Mouse (Mus musculus) urinary bladder, postnatal 36 days (tissue): ENCODE measurements around the gene Pik3c2b.

Experiments
- DNase-seq, 2 experiments: peaks; one replicate each; pipeline ENCODE4 v3.0.0; 2022; ENCODE audit warnings: low spot score in 2 of 2, mixed read lengths in 1 of 2

Gene Pik3c2b

DNA sequence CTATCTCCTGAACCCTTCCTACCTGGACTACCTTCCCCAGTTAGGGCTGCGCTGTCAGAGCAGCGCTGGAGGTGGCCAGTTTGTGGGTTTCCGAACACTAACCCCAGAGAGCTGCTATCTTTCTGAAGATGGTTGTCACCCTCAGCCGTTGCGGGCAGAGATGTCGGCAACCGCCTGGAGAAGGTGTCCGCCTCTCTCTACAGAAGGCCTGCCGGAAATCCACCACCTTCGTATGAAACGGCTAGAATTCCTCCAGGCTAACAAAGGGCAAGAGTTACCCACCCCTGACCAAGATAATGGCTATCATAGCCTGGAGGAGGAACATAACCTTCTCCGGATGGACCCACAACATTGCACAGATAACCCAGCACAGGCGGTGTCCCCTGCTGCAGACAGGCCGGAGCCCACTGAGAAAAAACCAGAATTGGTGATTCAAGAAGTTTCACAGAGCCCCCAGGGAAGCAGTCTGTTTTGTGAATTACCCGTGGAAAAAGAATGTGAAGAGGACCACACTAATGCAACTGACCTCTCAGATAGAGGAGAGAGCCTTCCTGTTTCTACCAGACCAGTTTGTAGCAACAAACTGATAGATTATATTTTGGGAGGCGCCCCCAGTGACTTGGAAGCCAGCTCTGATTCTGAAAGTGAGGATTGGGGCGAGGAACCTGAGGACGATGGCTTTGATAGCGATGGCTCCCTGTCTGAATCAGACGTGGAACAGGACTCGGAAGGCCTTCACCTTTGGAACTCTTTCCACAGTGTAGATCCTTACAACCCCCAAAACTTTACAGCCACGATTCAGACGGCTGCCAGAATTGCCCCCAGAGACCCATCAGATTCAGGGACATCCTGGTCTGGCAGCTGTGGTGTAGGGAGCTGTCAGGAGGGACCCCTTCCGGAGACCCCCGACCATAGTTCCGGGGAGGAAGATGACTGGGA, 87.2 kb downstream of the Pik3c2b start:
- no peak for DNase-seq

GRCm38 (mm10) chr1:133133425-133133824, 88.0 kb downstream of the Pik3c2b start:
- DNase-seq: no peak

- no peak for DNase-seq
These were observed 88.6 kb downstream of the Pik3c2b start for GRCm38 (mm10) chr1:133134071-133134470.

- DNase-seq: peak in 1 of 2 experiments; percentile 22
These were observed 89.4 kb downstream of the Pik3c2b start for GRCm38 (mm10) chr1:133134881-133135280.

DNA sequence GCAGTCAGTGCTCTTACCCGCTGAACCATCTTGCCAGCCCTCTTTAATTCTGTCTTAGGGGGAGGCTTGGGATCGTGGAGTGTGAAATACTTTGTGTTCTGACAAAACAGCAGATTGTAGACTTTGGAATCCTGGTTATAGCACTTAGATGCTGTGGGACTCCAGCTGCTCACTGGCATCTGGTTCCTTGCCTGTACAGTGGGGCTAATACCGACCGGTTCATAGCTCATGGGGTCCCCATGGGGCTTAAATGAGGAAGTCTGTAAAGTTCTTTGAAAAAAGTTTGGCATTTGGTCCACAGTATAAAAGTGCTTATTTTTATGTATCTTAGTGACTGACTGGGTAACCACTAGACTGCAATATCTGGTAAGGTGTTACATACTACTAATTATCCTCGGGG, 90.3 kb downstream of the Pik3c2b start:
- no peak for DNase-seq

DNA sequence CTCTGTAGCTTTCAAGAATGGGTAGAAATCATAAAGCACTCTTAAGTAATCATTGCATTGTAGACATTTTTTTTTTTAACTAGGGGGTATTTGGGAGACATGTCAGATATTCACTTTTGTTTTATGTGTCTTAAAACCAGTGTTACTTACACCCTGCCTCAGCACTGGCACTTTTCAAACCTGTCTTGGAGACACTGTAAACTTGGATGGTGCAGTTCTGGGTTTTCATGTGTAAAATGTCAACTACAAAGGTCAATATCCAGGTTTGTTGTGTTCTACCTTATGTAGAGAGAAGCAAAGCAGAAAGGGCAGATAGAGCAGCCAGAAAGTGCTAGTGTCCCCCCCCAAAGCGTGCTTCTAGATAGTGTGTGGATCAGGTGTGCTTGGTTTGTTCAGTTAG, 92.9 kb downstream of the Pik3c2b start:
- DNase-seq: no peak

DNA sequence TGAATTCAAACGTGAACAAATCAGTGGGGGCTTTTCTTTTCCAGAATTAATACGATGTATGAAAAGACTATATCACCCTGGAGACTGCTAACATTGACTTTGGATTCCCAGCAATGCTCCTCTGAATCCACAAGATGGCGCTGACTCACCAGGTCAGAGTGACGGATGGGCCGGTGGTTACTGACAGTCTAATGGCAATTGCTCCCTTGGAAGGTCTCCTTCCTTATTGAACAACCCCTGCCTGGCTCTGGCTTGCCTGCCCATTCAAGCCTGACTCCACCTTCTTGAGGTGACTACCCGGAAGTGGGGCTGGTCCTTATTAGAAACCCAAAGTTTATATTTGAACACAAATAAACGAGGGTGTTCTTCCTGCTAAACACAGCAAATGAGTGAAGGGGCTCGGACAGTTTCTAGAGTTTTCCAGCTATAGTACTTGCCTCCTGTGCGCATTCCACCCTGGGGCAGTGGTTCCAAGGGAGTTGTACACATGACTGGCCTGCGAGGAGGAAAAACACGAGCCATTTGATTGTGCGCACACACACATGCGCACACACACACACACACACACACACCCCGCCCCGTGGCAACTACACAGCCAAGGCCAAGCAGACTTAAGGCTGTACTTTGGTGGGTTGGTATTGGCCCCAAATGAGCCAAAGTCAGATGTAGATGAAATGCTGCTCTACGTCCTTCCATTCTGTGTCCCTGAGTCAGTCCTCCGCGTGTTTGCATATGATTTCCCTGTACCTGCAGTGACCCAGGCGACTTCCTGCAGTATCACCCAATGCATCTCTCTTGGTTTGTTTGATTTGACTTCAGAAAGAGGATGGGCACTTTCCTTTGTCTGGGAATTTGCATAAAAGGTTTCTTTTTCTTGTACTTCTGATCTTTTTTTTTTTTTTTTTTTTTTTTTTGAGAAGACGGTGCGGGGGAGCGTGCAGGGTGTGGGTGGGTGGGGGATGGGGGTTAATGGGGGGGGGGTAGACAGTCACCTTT, 100.8 kb downstream of the Pik3c2b start:
- peak in 1 of 2 experiments; percentile 59 for DNase-seq

DNA sequence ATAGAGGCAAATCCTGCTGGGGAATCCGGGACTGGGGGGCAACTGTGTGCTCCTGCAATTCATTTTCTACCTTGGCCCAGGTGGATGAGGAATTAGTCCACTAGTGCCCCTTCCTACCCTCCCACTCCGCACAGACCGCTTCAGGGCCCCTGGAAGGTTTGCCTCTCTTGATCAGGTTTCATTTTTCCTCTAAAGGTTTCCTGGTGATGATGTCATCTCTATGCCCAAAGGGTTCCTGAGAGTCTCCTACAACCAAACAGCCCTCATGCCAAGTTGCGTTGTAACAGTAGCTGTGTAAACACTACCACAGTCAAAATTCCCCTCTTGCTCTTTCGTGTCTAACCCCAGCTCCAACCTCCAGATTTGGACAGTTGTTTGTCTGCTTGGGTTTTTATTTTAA, 101.9 kb downstream of the Pik3c2b start:
- no peak for DNase-seq

DNA sequence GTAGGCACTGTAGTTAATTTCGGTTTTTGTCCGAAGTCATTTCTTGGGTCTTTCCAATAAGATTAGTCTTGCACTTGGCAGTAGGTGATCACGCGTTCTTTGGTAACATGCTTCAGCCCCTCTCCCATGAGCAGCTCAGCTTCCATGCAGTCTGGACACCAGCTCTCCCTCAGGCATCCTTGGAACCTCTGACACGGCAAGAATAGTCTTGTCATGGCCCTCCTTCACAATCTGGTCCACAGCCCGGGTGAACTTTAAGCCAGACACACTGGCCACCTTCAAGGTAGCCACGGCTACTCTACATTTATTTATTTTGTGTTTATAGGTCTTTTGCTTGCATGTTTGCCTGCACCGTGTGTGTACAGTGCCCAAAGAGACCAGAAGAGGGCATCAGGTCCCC, 102.7 kb downstream of the Pik3c2b start:
- DNase-seq: no peak

DNA sequence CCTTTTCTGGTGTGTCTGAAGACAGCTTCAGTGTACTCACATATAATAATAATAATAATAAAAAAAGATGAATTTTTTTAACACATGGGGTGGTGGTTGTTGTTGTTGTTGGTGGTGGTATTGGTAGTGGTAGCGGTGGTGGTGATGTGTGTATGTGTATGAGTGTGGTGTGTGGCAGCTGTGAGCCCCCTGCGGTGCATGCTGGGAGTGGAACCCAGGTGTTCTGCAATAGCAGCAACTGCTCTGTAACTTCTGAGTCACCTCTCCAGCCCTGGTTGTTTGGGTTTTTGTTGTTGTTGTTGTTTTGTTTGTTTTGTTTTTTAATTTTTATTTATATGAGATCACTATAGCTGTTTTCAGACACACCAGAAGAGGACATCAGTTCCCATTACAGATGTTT, 105.1 kb downstream of the Pik3c2b start:
- no peak for DNase-seq

DNA sequence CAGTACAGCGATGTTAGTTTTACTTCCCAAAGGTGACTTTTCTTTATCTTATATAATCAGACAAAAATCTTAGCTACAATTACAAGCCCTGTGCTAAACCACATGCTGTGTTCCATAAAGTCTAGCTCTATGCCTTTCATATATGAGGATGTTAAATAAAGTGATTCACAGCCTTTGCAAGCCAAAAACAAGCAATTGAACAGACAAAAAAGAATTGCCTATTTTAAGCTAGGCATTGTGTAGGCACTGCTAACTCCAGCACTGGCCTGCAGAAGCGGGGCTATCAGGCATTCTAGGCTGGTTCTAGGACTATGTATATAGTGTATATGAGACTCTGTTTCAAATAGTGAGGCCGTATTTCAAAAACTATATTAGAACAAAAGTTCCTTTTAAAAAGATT, 106.7 kb downstream of the Pik3c2b start:
- DNase-seq: no peak

DNA sequence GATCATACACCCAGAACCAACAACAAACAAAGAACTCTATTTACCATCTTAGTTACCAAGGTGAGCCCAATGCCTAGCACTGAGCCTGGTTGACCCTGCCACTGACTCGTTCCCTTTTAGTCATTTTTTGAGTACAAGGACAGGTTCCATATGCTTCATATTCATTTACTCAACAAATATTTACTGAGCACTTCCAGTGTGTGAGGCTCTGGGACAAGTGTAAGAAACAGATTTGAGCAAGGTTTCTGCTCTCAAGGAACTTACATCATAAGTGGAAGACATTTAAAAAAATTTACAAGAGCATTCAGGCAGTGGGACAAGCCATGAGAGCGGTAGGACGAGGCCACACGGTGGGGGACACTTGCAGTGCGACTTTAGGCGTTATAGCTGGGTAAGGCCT, 109.8 kb downstream of the Pik3c2b start:
- DNase-seq: no peak
